Mouse (Mus musculus): ENCODE results near the gene Top1.
"Not testable (repeated sequence)": the region's sequence is repeated elsewhere in the genome, so short reads cannot be mapped to it uniquely, and the experiment has no call there.

Gene Top1

DNA sequence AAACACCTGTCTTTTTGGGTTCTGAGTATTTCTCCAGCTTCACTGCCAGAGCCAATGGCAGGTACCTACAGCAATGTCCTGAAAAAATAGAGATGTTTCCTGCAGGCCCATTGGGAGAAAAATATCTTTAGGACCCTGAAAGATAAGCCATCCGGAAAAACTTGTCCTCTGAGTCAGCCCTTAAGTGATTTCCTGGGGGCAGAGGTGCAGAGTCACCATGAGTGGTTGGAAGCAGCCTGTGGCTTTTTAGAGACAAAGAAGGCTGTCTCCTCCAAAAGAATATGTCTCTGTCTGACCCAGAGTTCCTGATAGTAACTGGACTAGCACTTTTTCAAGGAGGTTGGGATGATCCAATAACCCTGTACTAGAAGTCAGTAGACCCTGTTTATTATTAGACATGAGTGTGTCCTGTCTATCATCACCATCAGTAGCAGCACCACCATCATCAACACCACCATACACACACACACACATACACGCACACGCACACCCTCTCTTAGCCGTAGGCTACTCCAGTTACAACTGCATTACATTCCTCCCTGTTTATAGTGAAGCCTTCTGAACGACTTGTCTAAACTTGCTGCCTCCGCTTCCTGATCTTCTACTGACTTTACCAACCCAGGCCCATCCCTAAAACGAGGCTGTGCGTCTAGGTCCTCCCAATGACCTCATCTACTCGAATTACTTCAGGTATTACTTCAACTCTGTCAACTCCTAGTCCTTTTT is 14.7 kb upstream of the Top1 start:
- no peak for DNase-seq (ENCODE audit: low spot score)

GRCm38 (mm10) chr2:160639911-160640717 is 5.6 kb upstream of the Top1 start:
- no peak for DNase-seq (ENCODE audit: low spot score)

DNA sequence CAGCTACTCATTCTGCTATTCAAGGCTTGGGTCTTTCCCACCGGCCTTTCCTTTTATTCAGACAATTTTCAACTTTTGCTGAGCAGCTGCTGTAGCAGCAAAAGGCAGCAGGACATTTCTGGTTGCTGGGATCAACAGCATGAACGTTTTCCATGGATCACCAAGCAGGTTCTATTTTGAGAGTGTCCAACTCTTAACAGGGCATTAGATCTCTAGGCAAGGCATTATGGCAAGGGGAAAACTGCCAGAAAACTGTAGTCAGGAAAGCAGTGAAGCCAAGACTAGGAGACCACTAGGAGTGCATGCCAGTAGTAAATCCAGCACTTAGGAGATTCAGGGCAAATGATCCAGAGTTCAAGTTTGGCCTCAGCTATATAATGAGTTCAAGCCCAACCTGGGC is 4.5 kb upstream of the Top1 start:
- no peak for DNase-seq (ENCODE audit: low spot score)

DNA sequence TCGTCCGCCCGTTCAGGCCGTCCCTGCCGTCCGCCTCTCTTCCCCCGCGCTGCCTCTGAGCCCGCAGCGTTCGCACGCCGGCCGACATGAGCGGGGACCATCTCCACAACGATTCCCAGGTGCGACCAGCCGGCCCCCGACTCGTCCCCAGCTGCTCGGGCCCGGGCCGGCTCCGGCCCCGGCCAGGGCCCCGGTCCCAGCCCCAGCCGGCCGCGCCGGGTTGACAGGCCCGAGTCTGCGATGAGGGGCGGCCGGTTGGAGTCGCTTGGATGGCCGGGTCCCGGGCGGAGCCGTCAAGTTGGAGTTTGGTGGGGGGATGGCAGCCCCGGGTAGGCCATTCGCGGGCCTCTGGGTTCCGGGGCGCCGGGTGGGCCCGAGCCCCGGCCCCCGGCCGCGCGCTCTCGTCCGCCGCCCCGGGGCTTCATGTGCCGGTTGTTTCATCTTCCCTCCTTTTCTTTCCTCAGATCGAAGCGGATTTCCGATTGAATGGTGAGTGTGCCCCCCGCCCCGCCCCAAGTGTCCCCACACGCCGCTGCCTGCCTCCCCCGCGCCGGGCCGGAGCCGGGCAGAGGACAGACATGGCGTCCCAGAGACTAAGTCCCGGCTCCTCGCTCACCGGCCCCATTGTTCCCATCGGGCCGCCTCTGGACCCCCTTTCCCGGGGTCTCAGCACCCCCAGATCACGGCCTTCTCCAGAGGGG is 606 bp downstream of the Top1 start:
- DNase-seq (ENCODE audit: low spot score) = peak; percentile 45

DNA sequence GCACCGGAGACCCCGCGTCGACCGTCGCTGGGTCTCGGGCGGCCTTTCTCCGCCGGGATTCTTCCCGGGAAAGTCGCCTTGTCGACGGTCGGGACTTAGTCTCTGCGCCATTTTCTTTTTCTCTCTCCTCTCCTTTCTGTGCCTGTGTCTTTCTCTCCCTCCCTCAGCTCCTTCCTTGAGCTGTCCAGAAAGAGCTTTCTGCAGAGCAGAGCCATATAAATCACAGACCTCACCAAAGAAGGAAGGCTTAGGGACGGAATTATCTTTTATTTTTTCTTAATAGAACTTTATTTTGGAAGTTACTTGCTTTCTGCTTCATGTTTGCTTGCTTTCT is 1.1 kb downstream of the Top1 start:
- no peak for DNase-seq (ENCODE audit: low spot score)

GRCm38 (mm10) chr2:160648097-160648496 is 2.4 kb downstream of the Top1 start:
- DNase-seq (ENCODE audit: low spot score) = no peak

GRCm38 (mm10) chr2:160649072-160649471 is 3.4 kb downstream of the Top1 start:
- no peak for DNase-seq (ENCODE audit: low spot score)

GRCm38 (mm10) chr2:160651165-160651564 is 5.5 kb downstream of the Top1 start:
- DNase-seq (ENCODE audit: low spot score) = no peak

DNA sequence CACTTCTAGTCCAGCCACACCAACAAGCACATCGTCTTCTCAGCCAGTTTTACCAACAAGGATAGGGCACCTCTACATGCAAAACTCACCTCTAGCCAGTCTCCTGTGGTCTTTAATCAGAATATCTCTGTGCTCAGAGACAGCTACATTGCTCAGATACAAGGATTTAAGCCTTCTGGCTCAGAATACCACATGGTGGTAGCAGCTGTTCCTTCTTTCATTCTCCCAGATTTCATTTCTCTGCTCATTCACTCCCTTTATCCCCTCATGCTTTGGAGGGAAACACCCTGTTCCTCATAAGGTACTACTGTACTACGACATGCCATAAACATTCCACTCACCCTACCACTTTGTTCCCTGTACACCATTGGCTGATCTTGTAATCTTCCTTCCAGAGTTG is 7.5 kb downstream of the Top1 start:
- DNase-seq (ENCODE audit: low spot score) = no peak

- no peak for DNase-seq (ENCODE audit: low spot score)
These were observed 9.9 kb downstream of the Top1 start for GRCm38 (mm10) chr2:160655561-160655960.

GRCm38 (mm10) chr2:160656234-160656633 is 10.5 kb downstream of the Top1 start:
- no peak for DNase-seq (ENCODE audit: low spot score)

DNA sequence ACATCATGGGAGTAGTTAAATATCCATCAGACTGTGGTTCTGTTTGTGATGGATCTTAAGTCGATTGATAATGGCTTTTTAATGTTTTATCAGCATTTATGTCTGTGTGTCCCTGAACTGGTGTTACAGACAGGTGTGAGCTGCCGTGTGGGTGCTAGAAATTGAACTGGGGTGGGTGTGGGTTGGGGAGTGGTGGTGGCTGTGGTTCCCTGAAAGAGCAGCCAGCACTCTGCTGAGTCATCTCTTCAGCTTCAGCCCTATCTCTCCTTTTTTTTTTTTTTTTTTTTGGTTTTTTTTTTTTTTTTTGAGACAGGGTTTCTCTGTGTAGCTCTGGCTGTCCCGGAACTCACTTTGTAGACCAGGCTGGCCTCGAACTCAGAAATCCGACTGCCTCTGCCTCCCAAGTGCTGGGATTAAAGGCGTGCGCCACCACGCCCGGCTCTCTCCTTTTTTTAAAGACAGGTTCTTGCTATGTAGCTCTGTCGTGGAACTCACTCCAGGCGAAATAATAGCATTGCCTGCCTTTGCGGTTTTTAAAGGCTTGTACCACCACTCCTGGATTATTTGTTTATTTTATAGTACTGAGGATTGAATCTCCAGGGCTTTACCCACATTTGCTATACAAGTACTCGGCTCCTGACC is 12.2 kb downstream of the Top1 start:
- DNase-seq (ENCODE audit: low spot score) = no peak

GRCm38 (mm10) chr2:160658811-160659210 is 13.1 kb downstream of the Top1 start:
- no peak for DNase-seq (ENCODE audit: low spot score)

- DNase-seq (ENCODE audit: low spot score) = no peak
These were observed 18.7 kb downstream of the Top1 start for GRCm38 (mm10) chr2:160664421-160664820.

DNA sequence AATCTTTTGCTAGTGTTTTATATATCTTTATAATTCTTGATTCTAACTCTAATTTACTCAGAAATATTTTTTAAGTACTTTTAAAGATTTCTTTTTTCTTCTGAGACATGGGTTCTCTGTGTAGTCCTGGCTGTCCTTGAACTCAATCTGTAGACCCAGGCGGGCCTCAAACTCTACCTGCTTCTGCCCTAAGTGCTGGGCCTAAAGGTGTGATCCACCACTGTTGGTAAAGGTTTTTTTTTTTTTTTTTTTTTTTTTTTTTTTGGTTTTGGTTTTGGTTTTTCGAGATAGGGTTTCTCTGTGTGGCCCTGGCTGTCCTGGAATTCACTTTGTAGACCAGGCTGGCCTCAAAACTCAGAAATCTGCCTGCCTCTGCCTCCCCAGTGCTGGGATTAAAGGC is 19.3 kb downstream of the Top1 start:
- not testable (repeated sequence) for DNase-seq (ENCODE audit: low spot score)

- no peak for DNase-seq (ENCODE audit: low spot score)
These were observed 21.6 kb downstream of the Top1 start for GRCm38 (mm10) chr2:160667259-160667658.

GRCm38 (mm10) chr2:160700271-160700670 is 54.6 kb downstream of the Top1 start:
- no peak for DNase-seq (ENCODE audit: low spot score)

- DNase-seq (ENCODE audit: low spot score) = no peak
These were observed 55.9 kb downstream of the Top1 start for GRCm38 (mm10) chr2:160701603-160702002.

DNA sequence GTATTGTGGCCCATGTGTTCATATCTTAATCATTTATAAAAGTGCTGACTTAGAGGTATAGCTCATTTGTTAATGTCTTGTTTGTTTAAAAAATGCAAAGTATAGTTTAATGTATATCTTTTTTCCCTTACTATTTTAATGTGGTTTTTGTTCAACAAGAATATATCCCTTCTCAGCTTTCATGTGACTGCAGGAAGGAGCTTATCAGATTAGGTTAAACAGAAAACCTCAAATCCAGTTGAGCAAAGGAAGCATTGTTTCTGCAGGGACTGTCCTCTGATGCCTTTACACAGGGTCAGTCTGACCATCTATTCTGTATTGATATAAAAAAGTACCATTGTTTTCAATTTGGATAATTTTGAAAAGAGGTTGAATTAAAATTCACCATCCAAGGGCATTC is 57.1 kb downstream of the Top1 start:
- no peak for DNase-seq (ENCODE audit: low spot score)

GRCm38 (mm10) chr2:160707673-160708072 is 62.0 kb downstream of the Top1 start:
- DNase-seq (ENCODE audit: low spot score) = no peak

GRCm38 (mm10) chr2:160715463-160716030 is 69.9 kb downstream of the Top1 start:
- DNase-seq (ENCODE audit: low spot score) = no peak

DNA sequence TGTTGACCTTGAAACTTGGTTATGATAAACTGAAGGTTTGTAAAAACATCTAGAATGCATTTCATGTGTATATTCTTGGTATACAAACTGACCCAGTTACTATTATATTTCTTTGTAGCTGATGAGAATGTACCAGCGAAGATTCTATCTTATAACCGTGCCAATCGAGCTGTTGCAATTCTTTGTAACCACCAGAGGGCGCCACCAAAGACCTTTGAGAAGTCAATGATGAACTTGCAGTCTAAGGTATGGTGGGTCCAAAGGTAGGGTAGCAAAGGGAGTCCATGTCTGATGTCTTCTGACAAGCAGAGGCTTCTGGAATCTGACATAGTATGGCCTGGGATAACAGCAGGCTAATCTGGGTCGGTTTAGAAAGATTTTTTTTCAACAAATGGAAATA is 71.6 kb downstream of the Top1 start:
- DNase-seq (ENCODE audit: low spot score) = no peak
